Mouse (Mus musculus): ENCODE measurements around the gene Atl1.

- TF ChIP-seq CTCF (IDR thresholded peaks at IDR 0.05; ENCODE audit: low read depth, low read length) (no peak), TAL1 (conservative IDR thresholded peaks at IDR 0.05; ENCODE audit: low read depth, low read length) (no peak)
Observed at GRCm38 (mm10) chr12:69845722-69846121, 46.7 kb upstream of the Atl1 start.

Data from G1E (cell line).